Mouse (Mus musculus): ENCODE data around the gene Mfn1. TPM values are rescaled to one million over a fixed set of nuclear protein-coding genes. Genes with fewer than 3 reads are reported as not detected.

The Mfn1 gene
- polyA plus RNA-seq, 1 experiment from 2014 or later, result 39.5 TPM

GRCm38 (mm10) chr3:32580738-32581137 lies 51.5 kb downstream of the Mfn1 start:
- H3K36me3 ChIP-seq (ENCODE audit: control insufficient read depth, insufficient read depth, low read length), result no peaks in the 10 kb centered on the region

GRCm38 (mm10) chr3:32581911-32582310 lies 52.6 kb downstream of the Mfn1 start:
- Histone ChIP-seq H3K27me3 (ENCODE audit: control insufficient read depth, insufficient read depth, low read length) (no peaks in the 10 kb centered on the region), H3K9ac (ENCODE audit: low read depth, low read length) (no peak overlapping the region), H3K4me2 (replicated peaks; ENCODE audit: low read depth, low read length) (no peak overlapping the region), H3K4me1 (replicated peaks; ENCODE audit: control insufficient read depth, insufficient read depth, low read length) (no peaks in the 10 kb centered on the region), H3K4me3 (ENCODE audit: low read depth, low read length) (no peak overlapping the region), H3K9me3 (ENCODE audit: control insufficient read depth, low read length) (no peaks in the 10 kb centered on the region), H3K36me3 (ENCODE audit: control insufficient read depth, insufficient read depth, low read length) (no peaks in the 10 kb centered on the region), H3K27ac (ENCODE audit: low read depth, low read length) (no peak overlapping the region)
- ATAC-seq (ENCODE audit: low FRiP score), result no peak
- whole genome bisulfite sequencing, result 94% methylated on average over 3 of the region's 3 CpGs
- DNase-seq (ENCODE audit: low spot score), result no peak

More at GRCm38 (mm10) chr3:32580738-32581137, 51.5 kb downstream of the Mfn1 start:
- Histone ChIP-seq H3K4me2 (replicated peaks; ENCODE audit: low read depth, low read length) (no peak overlapping the region), H3K9me3 (ENCODE audit: control insufficient read depth, low read length) (no peaks in the 10 kb centered on the region), H3K4me3 (ENCODE audit: low read depth, low read length) (no peak overlapping the region), H3K27ac (ENCODE audit: low read depth, low read length) (no peak overlapping the region), H3K4me1 (replicated peaks; ENCODE audit: control insufficient read depth, insufficient read depth, low read length) (no peaks in the 10 kb centered on the region), H3K9ac (ENCODE audit: low read depth, low read length) (no peak overlapping the region), H3K27me3 (ENCODE audit: control insufficient read depth, insufficient read depth, low read length) (no peaks in the 10 kb centered on the region)
- WGBS, result 90% methylated on average over 3 of the region's 3 CpGs
- ATAC-seq (ENCODE audit: low FRiP score), result no peak
- DNase-seq (ENCODE audit: low spot score), result no peak

- Histone ChIP-seq H3K4me3 (ENCODE audit: low read depth, low read length) (no peak overlapping the region), H3K27ac (ENCODE audit: low read depth, low read length) (no peak overlapping the region), H3K27me3 (ENCODE audit: control insufficient read depth, insufficient read depth, low read length) (no peaks in the 10 kb centered on the region), H3K36me3 (ENCODE audit: control insufficient read depth, insufficient read depth, low read length) (no peaks in the 10 kb centered on the region), H3K4me1 (replicated peaks; ENCODE audit: control insufficient read depth, insufficient read depth, low read length) (no peaks in the 10 kb centered on the region), H3K4me2 (replicated peaks; ENCODE audit: low read depth, low read length) (no peak overlapping the region), H3K9ac (ENCODE audit: low read depth, low read length) (no peak overlapping the region), H3K9me3 (ENCODE audit: control insufficient read depth, low read length) (no peaks in the 10 kb centered on the region)
- ATAC-seq (ENCODE audit: low FRiP score) (no peak), DNase-seq (ENCODE audit: low spot score) (no peak)
- WGBS, result 97% methylated on average over 4 of the region's 4 CpGs
Measured at GRCm38 (mm10) chr3:32583489-32583888, 54.2 kb downstream of the Mfn1 start.

GRCm38 (mm10) chr3:32586274-32586673 lies 57.0 kb downstream of the Mfn1 start:
- DNase-seq (ENCODE audit: low spot score) (no peak), ATAC-seq (ENCODE audit: low FRiP score) (no peak)
- no peaks in the 10 kb centered on the region for H3K9me3 ChIP-seq (ENCODE audit: control insufficient read depth, low read length)
- no peaks in the 10 kb centered on the region for H3K36me3 ChIP-seq (ENCODE audit: control insufficient read depth, insufficient read depth, low read length)
- H3K27ac ChIP-seq (ENCODE audit: low read depth, low read length), result no peak overlapping the region
- H3K9ac ChIP-seq (ENCODE audit: low read depth, low read length), result no peak overlapping the region
- H3K27me3 ChIP-seq (ENCODE audit: control insufficient read depth, insufficient read depth, low read length), result no peaks in the 10 kb centered on the region
- no peak overlapping the region for H3K4me3 ChIP-seq (ENCODE audit: low read depth, low read length)
- H3K4me2 ChIP-seq (replicated peaks; ENCODE audit: low read depth, low read length), result no peak overlapping the region
- H3K4me1 ChIP-seq (replicated peaks; ENCODE audit: control insufficient read depth, insufficient read depth, low read length), result no peaks in the 10 kb centered on the region
- 93% methylated on average over 3 of the region's 3 CpGs for WGBS

DNA sequence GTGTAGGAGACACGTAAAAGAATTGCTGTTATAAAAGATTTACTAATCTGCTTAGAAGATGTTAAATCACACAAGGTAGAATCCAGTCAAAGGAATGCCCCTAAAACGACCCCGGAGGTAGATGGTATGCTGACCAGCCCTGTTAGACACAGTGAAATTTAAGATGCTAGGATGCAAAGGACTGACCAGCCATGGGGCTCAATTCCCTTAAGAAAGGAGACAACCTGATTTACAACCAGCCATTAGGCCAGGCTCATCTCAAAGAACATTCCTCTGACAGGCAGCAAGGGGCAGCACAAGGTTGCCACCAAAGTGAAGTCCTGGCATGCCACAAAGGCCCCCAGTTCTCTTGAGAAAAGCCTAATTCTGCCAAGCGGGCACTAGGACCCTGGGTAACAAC lies 65.8 kb downstream of the Mfn1 start:
- DNase-seq (ENCODE audit: low spot score) (no peak), ATAC-seq (ENCODE audit: low FRiP score) (no peak)
- Histone ChIP-seq H3K4me3 (ENCODE audit: low read depth, low read length) (no peak overlapping the region), H3K4me1 (replicated peaks; ENCODE audit: control insufficient read depth, insufficient read depth, low read length) (no peaks in the 10 kb centered on the region), H3K36me3 (ENCODE audit: control insufficient read depth, insufficient read depth, low read length) (no peaks in the 10 kb centered on the region), H3K9me3 (ENCODE audit: control insufficient read depth, low read length) (no peaks in the 10 kb centered on the region), H3K27me3 (ENCODE audit: control insufficient read depth, insufficient read depth, low read length) (no peaks in the 10 kb centered on the region), H3K4me2 (replicated peaks; ENCODE audit: low read depth, low read length) (no peak overlapping the region), H3K27ac (ENCODE audit: low read depth, low read length) (no peak overlapping the region), H3K9ac (ENCODE audit: low read depth, low read length) (no peak overlapping the region)
- WGBS, result 79% methylated on average over 4 of the region's 4 CpGs

GRCm38 (mm10) chr3:32599328-32599727 lies 70.1 kb downstream of the Mfn1 start:
- DNase-seq (ENCODE audit: low spot score) (no peak), ATAC-seq (ENCODE audit: low FRiP score) (no peak)
- Histone ChIP-seq H3K27me3 (ENCODE audit: control insufficient read depth, insufficient read depth, low read length) (no peaks in the 10 kb centered on the region), H3K4me3 (ENCODE audit: low read depth, low read length) (no peak overlapping the region), H3K9me3 (ENCODE audit: control insufficient read depth, low read length) (no peaks in the 10 kb centered on the region), H3K4me1 (replicated peaks; ENCODE audit: control insufficient read depth, insufficient read depth, low read length) (no peaks in the 10 kb centered on the region), H3K9ac (ENCODE audit: low read depth, low read length) (no peak overlapping the region), H3K36me3 (ENCODE audit: control insufficient read depth, insufficient read depth, low read length) (no peaks in the 10 kb centered on the region), H3K27ac (ENCODE audit: low read depth, low read length) (no peak overlapping the region), H3K4me2 (replicated peaks; ENCODE audit: low read depth, low read length) (no peak overlapping the region)
- WGBS, result 71% methylated on average over 3 of the region's 3 CpGs

DNA sequence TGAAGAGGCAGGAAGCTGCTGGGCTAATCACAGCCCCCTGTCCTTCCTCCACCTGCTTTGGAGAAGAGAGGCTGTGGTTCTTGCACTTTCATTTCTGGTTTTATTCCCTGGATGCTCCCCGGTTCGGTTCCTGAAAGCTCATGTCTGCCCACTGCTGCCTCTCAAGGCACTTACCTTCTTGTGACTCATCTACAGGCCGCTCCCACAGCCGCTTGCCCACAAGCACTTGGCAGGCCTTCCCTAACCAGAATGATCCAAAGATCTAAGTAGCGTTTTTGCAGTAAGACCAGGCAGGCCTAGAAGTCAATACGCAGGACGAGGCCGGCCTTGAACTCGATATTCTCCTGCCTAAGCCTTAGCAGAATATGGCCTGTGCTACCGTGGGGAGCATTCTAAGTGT lies 71.8 kb downstream of the Mfn1 start:
- 92% methylated on average over 10 of the region's 10 CpGs for WGBS
- no peak for DNase-seq (ENCODE audit: low spot score)
- no peak overlapping the region for H3K9ac ChIP-seq (ENCODE audit: low read depth, low read length)
- H3K4me2 ChIP-seq (replicated peaks; ENCODE audit: low read depth, low read length), result no peak overlapping the region
- no peaks in the 10 kb centered on the region for H3K36me3 ChIP-seq (ENCODE audit: control insufficient read depth, insufficient read depth, low read length)
- H3K27ac ChIP-seq (ENCODE audit: low read depth, low read length), result no peak overlapping the region
- no peak overlapping the region for H3K4me3 ChIP-seq (ENCODE audit: low read depth, low read length)
- H3K9me3 ChIP-seq (ENCODE audit: control insufficient read depth, low read length), result no peaks in the 10 kb centered on the region
- no peak for ATAC-seq (ENCODE audit: low FRiP score)
- H3K4me1 ChIP-seq (replicated peaks; ENCODE audit: control insufficient read depth, insufficient read depth, low read length), result no peaks in the 10 kb centered on the region
- no peaks in the 10 kb centered on the region for H3K27me3 ChIP-seq (ENCODE audit: control insufficient read depth, insufficient read depth, low read length)

- 99% methylated on average over 4 of the region's 4 CpGs for WGBS
- H3K9ac ChIP-seq (ENCODE audit: low read depth, low read length), result no peak overlapping the region
- ATAC-seq (ENCODE audit: low FRiP score) (peak; percentile 34; the same call in 1 of the 2 replicates), DNase-seq (ENCODE audit: low spot score) (no peak)
- H3K4me1 ChIP-seq (replicated peaks; ENCODE audit: control insufficient read depth, insufficient read depth, low read length), result no peaks in the 10 kb centered on the region
- no peak overlapping the region for H3K4me3 ChIP-seq (ENCODE audit: low read depth, low read length)
- H3K9me3 ChIP-seq (ENCODE audit: control insufficient read depth, low read length), result no peaks in the 10 kb centered on the region
- no peak overlapping the region for H3K4me2 ChIP-seq (replicated peaks; ENCODE audit: low read depth, low read length)
- H3K27me3 ChIP-seq (ENCODE audit: control insufficient read depth, insufficient read depth, low read length), result no peaks in the 10 kb centered on the region
- no peak overlapping the region for H3K27ac ChIP-seq (ENCODE audit: low read depth, low read length)
- H3K36me3 ChIP-seq (ENCODE audit: control insufficient read depth, insufficient read depth, low read length), result no peaks in the 10 kb centered on the region
Measured at GRCm38 (mm10) chr3:32609233-32609632, 80.0 kb downstream of the Mfn1 start.

- DNase-seq (ENCODE audit: low spot score), result peak; percentile 55
- 37% methylated on average over 7 of the region's 7 CpGs for WGBS
- H3K4me2 ChIP-seq (replicated peaks; ENCODE audit: low read depth, low read length), result no peak overlapping the region
Measured at GRCm38 (mm10) chr3:32610560-32610959, 81.3 kb downstream of the Mfn1 start.

More at GRCm38 (mm10) chr3:32610560-32610959, 81.3 kb downstream of the Mfn1 start:
- Histone ChIP-seq H3K36me3 (ENCODE audit: control insufficient read depth, insufficient read depth, low read length) (no peaks in the 10 kb centered on the region), H3K27me3 (ENCODE audit: control insufficient read depth, insufficient read depth, low read length) (no peaks in the 10 kb centered on the region), H3K4me3 (ENCODE audit: low read depth, low read length) (no peak overlapping the region), H3K27ac (ENCODE audit: low read depth, low read length) (no peak overlapping the region), H3K4me1 (replicated peaks; ENCODE audit: control insufficient read depth, insufficient read depth, low read length) (no peaks in the 10 kb centered on the region), H3K9ac (ENCODE audit: low read depth, low read length) (no peak overlapping the region), H3K9me3 (ENCODE audit: control insufficient read depth, low read length) (no peaks in the 10 kb centered on the region)
- ATAC-seq (ENCODE audit: low FRiP score), result peak; percentile 36
